Mouse (Mus musculus) megakaryocyte, embryonic 14.5 days (primary cell): ENCODE measurements around the gene Dhrs7.

Source experiments
- FLI1 ChIP-seq: IDR thresholded peaks from 2 replicates; pipeline ENCODE4 v1.6.1; 2012; ENCODE audit warnings: low read length, inconsistent platforms, mixed read lengths
- GATA1 ChIP-seq: IDR thresholded peaks from 3 replicates; pipeline ENCODE4 v1.6.1; 2012; ENCODE audit warnings: mixed read lengths, low read length, inconsistent platforms, borderline replicate concordance

DNA sequence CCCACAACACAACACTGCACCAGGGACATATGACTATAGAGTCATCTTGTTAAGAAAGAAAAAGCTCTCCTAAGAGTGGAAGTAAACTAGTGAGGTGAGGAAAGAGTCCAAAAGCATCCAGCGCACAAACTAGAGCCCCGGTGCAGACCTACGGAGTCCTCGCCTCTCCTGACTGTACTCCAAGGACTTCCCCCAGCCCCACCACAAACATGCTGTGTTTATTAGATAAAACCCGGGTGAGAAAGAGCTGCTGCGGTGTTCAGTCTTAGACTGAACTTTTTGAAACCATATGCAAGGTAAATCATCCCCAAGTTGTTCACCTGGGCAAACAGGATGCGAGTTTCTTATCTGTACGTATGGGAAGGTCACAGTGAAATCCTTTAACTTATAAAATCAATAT is 6.2 kb upstream of the Dhrs7 start:
- TF ChIP-seq GATA1 (no peak), FLI1 (no peak)
